Mouse (Mus musculus): Measurements from ENCODE around the gene Txnrd1. TPM values are rescaled to one million over a fixed set of nuclear protein-coding genes. Genes with fewer than 3 reads are reported as not detected.

Gene Txnrd1
- polyA plus RNA-seq, 1 experiment: 62.1 TPM

DNA sequence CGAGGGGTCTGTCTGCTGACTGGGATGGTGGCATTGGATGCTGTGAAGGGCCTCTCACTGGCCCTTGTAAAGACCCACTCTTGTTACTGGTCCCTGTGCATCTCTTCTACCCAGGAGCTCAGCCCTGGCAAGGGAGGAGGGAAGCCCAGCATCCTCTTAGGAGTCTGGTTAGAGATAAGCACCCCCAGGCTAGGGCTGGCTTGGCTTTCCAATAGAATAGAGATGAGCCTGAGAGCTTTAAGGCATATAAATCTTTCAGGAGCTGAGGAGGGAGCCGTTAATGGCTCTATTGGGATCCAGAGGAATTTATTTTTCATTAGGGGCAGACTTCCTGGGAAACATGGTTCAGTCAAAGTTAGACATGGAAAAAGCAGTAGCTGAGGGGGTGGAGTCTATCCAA, 91.9 kb downstream of the Txnrd1 start:
- 65% methylated on average over 2 of the region's 2 CpGs for WGBS
- H3K36me3 ChIP-seq (ENCODE audit: control insufficient read depth, insufficient read depth, low read length): no peaks in the 10 kb centered on the region
- H3K4me1 ChIP-seq (ENCODE audit: control insufficient read depth, insufficient read depth, low read length): no peaks in the 10 kb centered on the region
- H3K27me3 ChIP-seq (replicated peaks; ENCODE audit: control insufficient read depth, insufficient read depth, low read length): no peaks in the 10 kb centered on the region
- TF ChIP-seq POLR2A (IDR thresholded peaks at IDR 0.05; ENCODE audit: low read depth, low read length) (no peak), CTCF (conservative IDR thresholded peaks at IDR 0.05; ENCODE audit: insufficient read depth, insufficient read length, low read depth, low read length) (no peak)
- DNase-seq: no peak
- no peak overlapping the region for H3K27ac ChIP-seq (ENCODE audit: insufficient read depth, low read depth, low read length)
- H3K4me3 ChIP-seq (ENCODE audit: insufficient read depth, low read depth, low read length): no peak overlapping the region

DNA sequence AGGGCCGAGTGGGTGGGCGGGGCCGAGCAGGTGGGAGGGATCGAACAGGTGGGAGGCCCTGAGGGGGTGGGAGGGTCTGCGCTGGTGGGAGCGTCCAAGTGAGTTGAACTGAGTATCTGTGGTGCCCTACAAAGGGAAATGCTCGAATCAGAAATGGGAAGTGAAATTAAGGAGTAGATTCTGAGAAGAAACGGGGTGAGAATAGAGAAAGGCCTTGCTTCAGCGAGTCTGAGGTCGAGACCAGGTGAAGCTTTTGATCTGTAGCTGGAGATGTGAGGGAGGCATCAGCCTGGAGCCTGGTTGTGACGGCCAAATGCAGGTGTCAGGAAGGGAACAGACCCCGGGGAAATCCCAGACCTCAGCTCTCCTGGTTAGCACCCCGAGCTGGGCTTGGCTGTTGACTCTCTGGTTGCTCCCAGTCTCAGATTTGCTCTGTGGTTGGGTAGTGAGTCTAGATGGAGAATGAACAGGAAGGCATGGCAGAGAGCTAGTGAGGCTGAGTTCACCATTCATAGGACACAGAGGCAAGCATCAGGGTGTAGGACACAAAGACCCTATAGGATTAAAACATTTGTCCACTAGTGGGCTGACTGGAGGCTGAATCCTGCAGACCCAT, 101.4 kb downstream of the Txnrd1 start:
- 64% methylated on average over 13 of the region's 13 CpGs for WGBS
- Histone ChIP-seq H3K36me3 (ENCODE audit: control insufficient read depth, insufficient read depth, low read length) (no peaks in the 10 kb centered on the region), H3K27ac (ENCODE audit: insufficient read depth, low read depth, low read length) (no peak overlapping the region), H3K4me3 (ENCODE audit: insufficient read depth, low read depth, low read length) (no peak overlapping the region), H3K4me1 (ENCODE audit: control insufficient read depth, insufficient read depth, low read length) (no peaks in the 10 kb centered on the region), H3K27me3 (replicated peaks; ENCODE audit: control insufficient read depth, insufficient read depth, low read length) (no peaks in the 10 kb centered on the region)
- TF ChIP-seq POLR2A (IDR thresholded peaks at IDR 0.05; ENCODE audit: low read depth, low read length) (no peak), CTCF (conservative IDR thresholded peaks at IDR 0.05; ENCODE audit: insufficient read depth, insufficient read length, low read depth, low read length) (no peak)
- DNase-seq: no peak

GRCm38 (mm10) chr10:82935774-82936173, 102.0 kb downstream of the Txnrd1 start:
- Histone ChIP-seq H3K36me3 (ENCODE audit: control insufficient read depth, insufficient read depth, low read length) (no peaks in the 10 kb centered on the region), H3K4me1 (ENCODE audit: control insufficient read depth, insufficient read depth, low read length) (no peaks in the 10 kb centered on the region), H3K27me3 (replicated peaks; ENCODE audit: control insufficient read depth, insufficient read depth, low read length) (no peaks in the 10 kb centered on the region), H3K27ac (ENCODE audit: insufficient read depth, low read depth, low read length) (no peak overlapping the region), H3K4me3 (ENCODE audit: insufficient read depth, low read depth, low read length) (no peak overlapping the region)
- TF ChIP-seq CTCF (conservative IDR thresholded peaks at IDR 0.05; ENCODE audit: insufficient read depth, insufficient read length, low read depth, low read length) (no peak), POLR2A (IDR thresholded peaks at IDR 0.05; ENCODE audit: low read depth, low read length) (no peak)
- DNase-seq: no peak
- 83% methylated on average over 6 of the region's 6 CpGs for WGBS

Other genes with a start within 250 kb of the Txnrd1 start
- gene 1190007I07Rik, start 210.7 kb upstream of the Txnrd1 start, polyA plus RNA-seq (2012; rRNA removed): 47.2 and 53.2 TPM in 2 replicates
- 17.6 and 18.8 TPM in 2 replicates for gene Tdg, start 204.1 kb upstream of the Txnrd1 start, polyA plus RNA-seq (2012; rRNA removed)
- 0.94 and 2.4 TPM in 2 replicates for gene Glt8d2, start 143.3 kb upstream of the Txnrd1 start, polyA plus RNA-seq (2012; rRNA removed)
- gene Hcfc2, start 137.8 kb upstream of the Txnrd1 start, polyA plus RNA-seq (2012; rRNA removed): 7.6 and 8.1 TPM in 2 replicates
- 9.1 and 10.1 TPM in 2 replicates for gene Nfyb, start 69.8 kb upstream of the Txnrd1 start, polyA plus RNA-seq (2012; rRNA removed)
- gene Eid3, start 32.7 kb downstream of the Txnrd1 start, polyA plus RNA-seq (2012; rRNA removed): 0.09 and 0.24 TPM in 2 replicates
- gene Chst11, start 151.5 kb downstream of the Txnrd1 start, polyA plus RNA-seq (2012; rRNA removed): 8.0 and 9.2 TPM in 2 replicates